Mouse (Mus musculus) C2C12 (cell line): ENCODE measurements around the gene Fastk.

Source experiments
- CTCF ChIP-seq: IDR thresholded peaks from one replicate; pipeline ENCODE4 v1.5.1; 2011; ENCODE audit not compliant: control insufficient read depth, insufficient read depth, insufficient read length
- MAX ChIP-seq: IDR thresholded peaks from one replicate; pipeline ENCODE4 v1.6.1; 2011; ENCODE audit warnings: mild to moderate bottlenecking, control low read depth
- MYOG ChIP-seq: IDR thresholded peaks from one replicate; pipeline ENCODE4 v1.6.1; 2011; ENCODE audit not compliant: control insufficient read depth, insufficient read length; ENCODE audit errors: extremely low read depth
- USF1 ChIP-seq: IDR thresholded peaks from one replicate; pipeline ENCODE4 v1.6.1; 2011; ENCODE audit warnings: low read depth, mild to moderate bottlenecking, control low read depth, moderate library complexity

- no peak for TF ChIP-seq MAX
- no peak for TF ChIP-seq USF1
- TF ChIP-seq CTCF, result no peak
- TF ChIP-seq MYOG, result no peak
Observed at GRCm38 (mm10) chr5:24452030-24452690, 7.1 kb upstream of the Fastk start, which contains the start of gene Agap3.
